Mouse (Mus musculus) small intestine, adult 2 months (tissue): ENCODE measurements around the gene Smpdl3b.

Experiments used
- CTCF ChIP-seq: fragments of 200-500 bp; IDR thresholded peaks from 2 replicates; pipeline ENCODE4 v1.5.1; 2012; ENCODE audit warnings: low read depth, mild to moderate bottlenecking, control low read depth, inconsistent platforms, low read length, moderate library complexity, mixed read lengths; ENCODE audit not compliant: insufficient replicate concordance, insufficient read length; ENCODE audit errors: extremely low read depth
- POLR2A ChIP-seq: fragments of 200-500 bp; IDR thresholded peaks from 2 replicates; pipeline ENCODE4 v1.6.1; 2012; ENCODE audit warnings: low read depth, mild to moderate bottlenecking, control low read depth, inconsistent platforms, low read length, moderate library complexity

DNA sequence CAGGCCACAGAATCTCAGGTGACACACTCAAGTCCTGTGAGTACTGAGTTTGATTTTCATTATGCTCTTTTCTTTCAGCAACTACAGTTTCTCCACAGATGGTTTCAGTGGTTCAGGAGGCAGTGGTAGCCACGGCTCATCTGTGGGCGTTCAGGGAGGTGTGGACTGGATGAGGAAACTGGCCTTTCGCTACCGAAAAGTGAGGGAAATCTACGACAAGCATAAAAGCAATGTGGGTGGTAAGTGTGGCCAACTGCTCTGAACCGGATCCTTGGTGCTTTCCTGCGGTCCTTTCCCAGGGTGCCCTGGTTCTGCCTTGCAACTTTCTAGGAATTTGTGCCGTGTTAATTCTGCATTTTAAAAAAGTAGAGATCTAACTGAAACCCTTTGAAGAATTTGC is 50.2 kb downstream of the Smpdl3b start:
- no peak for TF ChIP-seq POLR2A
- TF ChIP-seq CTCF, result no peak
